In genomic region chr2:131275493-131275892, GRCm38 (mm10) we compare ENCODE assay signal across 18 mouse cellular contexts.
"Had no signal": no experiment of that assay in that cellular context is flagged by ENCODE, and none has a peak within 500 bp of the region (broad histone marks: within the 10 kb centered on the region; RNA-seq: fewer than 3 reads in every experiment).

No protein-coding gene starts in this region.

- H3K4me2 ChIP-seq: liver, embryonic 11.5 days; lung, embryonic 15.5 days; stomach, embryonic 15.5 days had no signal

- H3K9ac ChIP-seq: liver, embryonic 14.5 days; lung, embryonic 15.5 days; stomach, embryonic 15.5 days had no signal

- H3K27ac ChIP-seq: left cerebral cortex, adult 2 months; liver, embryonic 14.5 days; lung, embryonic 15.5 days; macrophage; stomach, embryonic 15.5 days had no signal

- H3K9me3 ChIP-seq: lung, embryonic 15.5 days; stomach, embryonic 15.5 days had no signal

- H3K4me1 ChIP-seq: lung, embryonic 15.5 days; stomach, embryonic 15.5 days had no signal

- DNase-seq: kidney, adult 18-20 months; kidney, adult 9 months; kidney, postnatal 14 days; kidney, postnatal 4 days; layer of hippocampus, postnatal 36 days; lung, adult 18-20 months; lung, postnatal 14 days; midbrain, embryonic 14.5 days; right cerebral cortex, postnatal 25 days; spleen, adult 18-20 months; thymus, postnatal 36 days had no signal

- ATAC-seq: intestine, embryonic 16.5 days had no signal

- H3K27me3 ChIP-seq: lung, embryonic 15.5 days; stomach, embryonic 15.5 days had no signal

- H3K4me3 ChIP-seq: left cerebral cortex, adult 2 months; lung, embryonic 15.5 days; stomach, embryonic 15.5 days had no signal
